Mouse (Mus musculus) megakaryocyte-erythroid progenitor cell, adult 5-6 weeks (primary cell): ENCODE results near the gene Xdh. TPM values are rescaled to one million over a fixed set of nuclear protein-coding genes. Genes with fewer than 3 reads are reported as not detected.

Experiments
- ATAC-seq: replicated peaks from 2 replicates; pipeline ENCODE4 v1.8.0; 2016; ENCODE audit warnings: mild to moderate bottlenecking, inconsistent platforms; ENCODE audit not compliant: severe bottlenecking, poor library complexity, low FRiP score, low TSS enrichment
- total RNA-seq, 2 experiments: library from RNA; stranded (forward) in 1 of 2; stranded (reverse) in 1 of 2; fragments of 200-1000, 215-1000 nt in 1 of 2; fragments of >200 nt in 1 of 2; fragmentation: Nextera tagmentation in 1 of 2; gene quantifications; 2 replicates each; pipeline ENCODE4 v1.2.3; 2014 to 2017

The Xdh gene
- total RNA-seq, 2 experiments from 2014 or later: 1.8 to 11.0 TPM

GRCm38 (mm10) chr17:73836601-73837000 lies 113.4 kb downstream of the Xdh start:
- ATAC-seq: no peak

Other genes with a start within 250 kb of the Xdh start
- gene Galnt14, start 239.7 kb downstream of the Xdh start, total RNA-seq (2014; fragmentation: Nextera tagmentation): not detected in 2 replicates
- not detected in 2 replicates for gene Galnt14, start 239.7 kb downstream of the Xdh start, total RNA-seq (2017)
- 1.4 and 5.9 TPM in 2 replicates for gene Ehd3, start 146.1 kb downstream of the Xdh start, total RNA-seq (2014; fragmentation: Nextera tagmentation)
- gene Ehd3, start 146.1 kb downstream of the Xdh start, total RNA-seq (2017): 3.3 and 3.9 TPM in 2 replicates
- gene Srd5a2, start 97.7 kb upstream of the Xdh start, total RNA-seq (2014; fragmentation: Nextera tagmentation): not detected in 2 replicates
- not detected in 2 replicates for gene Srd5a2, start 97.7 kb upstream of the Xdh start, total RNA-seq (2017)